Mouse (Mus musculus): ENCODE measurements around the gene Catsperz.

Catsperz gene

DNA sequence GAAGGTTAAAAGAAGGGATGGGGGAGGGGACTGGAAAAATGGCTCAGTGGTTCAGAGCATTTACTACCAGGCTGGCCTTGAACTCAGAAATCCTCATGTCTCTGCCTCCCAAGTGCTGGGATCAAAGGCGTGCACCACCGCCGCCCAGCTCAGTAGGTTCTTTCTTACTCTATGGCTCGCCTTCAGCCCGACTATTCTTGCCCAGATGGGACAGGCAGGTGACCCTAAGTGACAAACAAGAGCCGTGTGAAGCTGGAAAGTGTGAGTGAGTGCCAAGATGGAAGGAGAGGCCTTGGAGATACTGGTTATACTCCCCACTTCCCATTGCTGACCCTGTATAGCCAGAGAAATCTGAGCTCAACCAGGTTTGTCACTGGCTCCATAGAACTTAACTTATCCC is 18.5 kb upstream of the Catsperz start:
- no peak for DNase-seq (ENCODE audit: low spot score in 2 of 2)

DNA sequence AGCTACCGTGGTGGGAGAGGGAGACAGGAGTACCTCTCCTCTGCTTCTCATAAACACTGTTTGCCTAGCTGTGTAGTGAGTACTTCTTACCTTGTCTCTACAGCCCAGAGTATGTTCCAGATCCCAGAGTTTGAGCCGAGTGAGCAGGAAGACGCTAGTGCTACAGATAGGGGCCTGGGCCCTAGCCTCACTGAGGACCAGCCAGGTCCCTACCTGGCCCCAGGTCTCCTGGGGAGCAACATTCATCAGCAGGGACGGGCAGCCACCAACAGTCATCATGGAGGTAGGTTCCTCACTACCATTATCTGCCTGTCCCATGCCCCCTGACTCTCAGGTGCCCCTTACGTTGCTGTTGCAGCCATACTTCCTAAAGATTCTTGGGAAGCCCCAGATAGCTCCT is 17.6 kb upstream of the Catsperz start:
- no peak for DNase-seq (ENCODE audit: low spot score in 2 of 2)

DNA sequence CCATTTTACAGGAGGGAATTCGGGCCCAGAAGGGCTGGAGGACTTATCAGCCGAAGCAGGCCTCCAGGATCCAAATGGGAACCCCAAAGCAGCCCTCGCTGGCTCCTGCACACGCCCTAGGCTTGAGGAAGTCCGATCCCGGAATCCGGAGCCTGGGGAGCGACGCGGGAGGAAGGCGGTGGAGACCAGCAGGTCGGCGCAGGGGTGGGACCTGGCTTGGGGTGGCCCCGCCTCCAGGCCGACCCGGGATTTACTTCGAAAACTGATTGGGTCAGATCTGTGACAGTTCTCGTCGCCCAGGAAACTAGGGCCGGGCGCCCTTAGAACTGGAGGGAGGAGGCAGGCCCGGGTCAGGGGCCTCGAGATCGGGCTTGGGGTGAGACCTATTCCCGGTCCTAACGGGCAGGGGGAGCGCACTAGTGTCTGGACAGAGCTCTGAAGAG is 17.1 kb upstream of the Catsperz start, which contains the start of gene Gpr137:
Gene Gpr137 (minus strand): TSS at position 232 of the 443 bp plus-strand sequence.
- peak; percentile 85 to 87 for DNase-seq (ENCODE audit: low spot score in 2 of 2)

DNA sequence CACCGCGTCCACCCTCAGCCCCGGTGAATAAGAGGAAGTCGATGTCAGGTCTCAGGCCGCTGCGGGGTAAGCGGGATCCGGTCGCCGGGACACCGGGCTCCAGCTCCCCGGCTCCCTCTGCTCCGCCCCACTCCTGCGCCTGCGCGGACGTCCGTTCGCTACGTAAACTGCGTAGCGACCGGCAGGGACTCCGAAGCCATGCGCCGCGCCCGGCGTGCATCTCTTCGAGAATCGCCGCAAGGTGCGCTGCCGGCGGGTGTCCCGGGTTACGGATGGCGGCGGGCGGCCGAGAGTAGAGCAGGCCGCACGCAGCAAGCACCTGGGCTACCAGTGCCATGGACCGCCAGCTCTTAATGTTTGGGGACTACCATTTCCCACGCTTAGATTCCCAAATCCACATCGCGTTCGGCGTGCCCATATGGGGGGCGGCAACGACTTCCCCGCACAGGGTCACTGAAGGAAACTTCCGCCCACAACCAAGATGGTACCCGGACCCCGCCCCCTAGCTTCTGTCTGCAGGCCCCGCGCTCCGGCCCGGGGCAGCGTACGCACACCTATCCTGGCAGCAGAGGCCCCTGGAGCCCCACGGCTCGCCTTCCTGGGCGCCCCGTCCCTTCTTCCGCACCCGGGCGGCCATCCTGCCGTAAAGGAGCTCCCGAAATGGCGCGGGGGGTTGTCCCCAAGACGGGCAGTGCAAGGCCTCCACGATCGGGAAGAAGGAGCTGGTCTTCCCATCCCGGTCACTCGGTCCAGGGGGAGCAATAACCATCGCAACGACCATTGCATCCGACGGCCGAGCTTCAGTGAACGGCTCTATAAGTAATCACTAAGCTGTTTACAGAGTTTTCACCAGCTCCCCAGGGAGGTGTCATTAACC is 16.4 kb upstream of the Catsperz start, which contains the start of gene Bad:
Gene Bad (plus strand): TSS at position 490 of the 877 bp plus-strand sequence.
- peak; percentile 90 to 91 for DNase-seq (ENCODE audit: low spot score in 2 of 2)

DNA sequence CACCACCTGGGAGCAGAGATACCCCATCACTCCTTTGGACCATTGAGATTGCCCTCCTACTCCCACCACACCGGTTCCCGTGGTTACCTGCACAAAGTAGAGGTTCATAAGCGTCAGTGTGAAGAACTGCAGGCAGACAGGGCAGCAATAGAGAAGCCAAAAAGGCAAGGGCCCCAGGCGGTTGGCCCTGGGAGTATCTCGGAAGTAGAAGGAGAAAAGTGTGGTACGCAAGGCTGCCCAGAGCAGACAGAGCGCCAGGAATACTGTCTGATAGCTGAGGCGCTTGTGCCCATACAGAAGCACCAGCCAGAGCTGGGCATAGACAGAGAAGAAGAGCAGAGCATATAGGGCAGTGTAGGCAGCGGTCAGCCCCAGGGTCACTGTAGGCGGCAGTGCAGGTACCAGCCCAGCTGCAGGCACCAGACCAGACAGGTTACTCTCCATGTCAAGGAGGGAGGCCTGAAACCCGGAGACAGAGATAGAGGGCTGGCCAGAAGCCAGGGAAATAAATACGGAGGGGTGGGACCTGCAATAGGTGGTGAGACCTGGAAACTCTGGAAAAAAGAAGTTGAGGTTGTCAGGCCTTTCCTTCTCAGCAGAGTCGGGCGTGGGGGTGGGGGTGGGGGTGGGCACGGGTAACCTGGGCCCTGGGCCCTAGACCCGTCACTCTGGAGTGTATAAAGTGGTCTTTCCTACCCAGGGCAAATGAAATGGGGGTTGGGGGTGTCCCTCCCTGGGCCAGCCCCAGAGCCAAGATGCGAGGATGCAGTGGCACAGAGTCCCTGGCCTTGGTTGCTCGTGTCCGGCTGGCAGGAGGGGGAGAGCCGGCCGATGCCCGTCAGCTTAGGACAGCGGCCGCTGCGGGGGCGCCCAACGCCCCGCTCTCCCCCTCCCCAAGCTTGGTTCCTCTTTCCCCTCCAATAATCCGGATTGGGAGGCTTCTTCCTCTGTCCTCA is 15.5 kb upstream of the Catsperz start:
- DNase-seq (ENCODE audit: low spot score in 2 of 2), result no peak

DNA sequence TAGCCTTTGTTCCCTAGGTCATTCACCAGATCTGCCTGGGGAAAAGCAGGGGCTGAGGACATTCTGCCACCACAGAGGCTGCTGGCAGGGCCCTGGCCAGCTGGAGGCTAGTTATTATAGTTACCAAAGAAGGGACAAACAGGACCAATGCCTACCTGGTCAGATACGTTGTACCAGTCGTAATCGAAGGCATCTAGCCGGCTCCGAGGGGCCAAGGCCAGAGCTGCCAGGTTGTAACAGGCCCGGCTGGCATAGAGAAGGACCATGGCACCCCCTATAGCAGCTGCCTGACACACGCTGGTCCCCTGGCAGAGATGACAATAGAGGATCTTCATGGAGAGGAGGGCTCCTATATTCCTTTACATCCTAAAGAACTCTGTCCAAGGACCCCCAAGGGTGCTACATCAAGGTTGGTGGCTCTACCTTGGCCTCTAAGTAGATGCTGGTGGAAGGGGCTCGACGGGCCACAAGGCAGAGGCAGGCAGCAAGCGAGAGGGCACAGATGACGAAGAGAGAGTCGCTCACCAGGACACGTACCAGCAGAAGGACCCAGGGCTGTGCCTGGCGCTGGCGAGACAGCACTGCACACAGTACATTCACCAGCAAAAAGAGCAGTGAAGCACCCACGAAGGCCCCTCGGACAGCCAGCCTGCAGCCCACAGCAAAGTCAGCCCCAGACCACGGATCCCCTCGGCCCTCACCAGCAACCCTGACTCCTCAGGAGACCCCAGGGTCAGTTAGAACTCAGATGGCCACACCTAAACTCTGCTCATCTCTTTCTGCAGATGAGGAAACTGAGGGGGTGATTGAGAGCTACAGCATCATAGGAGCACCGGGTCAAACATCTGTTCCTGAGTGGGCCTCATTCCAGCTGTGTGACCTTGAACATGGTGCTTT is 14.2 kb upstream of the Catsperz start:
- DNase-seq (ENCODE audit: low spot score in 2 of 2), result no peak

DNA sequence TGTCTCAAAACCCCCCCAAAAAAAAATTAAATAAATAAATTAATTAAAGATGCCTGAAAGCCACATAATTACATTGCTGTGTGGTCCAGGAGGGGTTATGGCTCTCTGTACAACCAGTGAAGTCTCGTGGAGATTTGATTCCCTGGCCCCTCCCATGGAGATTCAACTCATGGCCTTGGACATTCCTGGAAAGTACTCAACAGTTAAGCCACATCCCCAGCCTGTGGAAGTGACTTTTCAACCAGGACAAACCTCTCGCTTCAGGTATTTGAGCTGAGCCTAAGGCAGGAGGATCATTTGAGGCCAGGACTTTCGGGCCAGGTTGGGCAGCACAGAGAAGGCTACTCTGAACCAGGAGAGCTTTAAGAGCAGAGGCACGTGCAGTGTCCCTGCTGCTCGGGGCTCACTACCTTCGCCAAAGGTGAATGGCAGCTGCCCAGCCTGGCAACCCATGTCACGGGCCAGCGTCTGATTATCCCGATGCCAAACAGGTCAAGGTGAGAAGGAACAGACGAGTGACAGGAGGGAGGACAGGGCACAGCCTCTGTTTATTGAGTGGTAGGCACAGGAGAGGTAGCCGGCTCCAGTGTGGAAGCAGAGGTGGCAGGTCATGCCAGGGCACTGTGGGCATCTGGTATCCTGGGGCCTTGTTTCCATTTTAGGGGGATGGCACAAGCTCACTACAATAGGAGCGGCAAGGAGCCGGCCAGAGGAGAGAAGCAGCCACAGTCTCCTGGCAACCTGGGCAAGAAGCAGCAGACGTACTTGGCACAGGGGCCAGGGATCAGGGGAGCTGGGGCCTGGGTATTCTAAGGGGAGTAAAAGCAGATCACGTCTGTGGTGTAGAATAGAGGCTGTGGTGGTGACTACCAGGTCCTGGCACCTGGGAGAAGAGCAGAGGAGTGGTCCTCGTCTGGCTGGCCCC is 12.6 kb upstream of the Catsperz start:
- DNase-seq (ENCODE audit: low spot score in 2 of 2), result no peak

DNA sequence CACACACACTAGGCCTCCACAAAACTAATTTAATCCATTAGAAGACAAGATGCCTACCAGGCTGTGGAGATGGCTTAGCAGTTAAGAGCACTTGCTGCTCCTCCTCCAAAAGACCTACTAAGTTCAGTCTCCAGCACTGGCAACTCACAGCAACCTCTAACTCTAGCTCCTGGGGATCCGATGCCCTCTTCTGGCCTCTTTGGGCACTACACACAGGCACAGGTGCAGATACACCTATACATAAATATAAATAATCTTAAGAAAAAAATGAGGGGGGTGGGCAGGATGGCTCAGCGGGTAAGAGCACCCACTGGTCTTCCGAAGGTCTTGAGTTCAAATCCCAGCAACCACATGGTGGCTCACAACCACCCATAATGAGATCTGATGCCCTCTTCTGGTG is 11.1 kb upstream of the Catsperz start:
- DNase-seq (ENCODE audit: low spot score in 2 of 2), result peak in 1 of 2 experiments; percentile 53

DNA sequence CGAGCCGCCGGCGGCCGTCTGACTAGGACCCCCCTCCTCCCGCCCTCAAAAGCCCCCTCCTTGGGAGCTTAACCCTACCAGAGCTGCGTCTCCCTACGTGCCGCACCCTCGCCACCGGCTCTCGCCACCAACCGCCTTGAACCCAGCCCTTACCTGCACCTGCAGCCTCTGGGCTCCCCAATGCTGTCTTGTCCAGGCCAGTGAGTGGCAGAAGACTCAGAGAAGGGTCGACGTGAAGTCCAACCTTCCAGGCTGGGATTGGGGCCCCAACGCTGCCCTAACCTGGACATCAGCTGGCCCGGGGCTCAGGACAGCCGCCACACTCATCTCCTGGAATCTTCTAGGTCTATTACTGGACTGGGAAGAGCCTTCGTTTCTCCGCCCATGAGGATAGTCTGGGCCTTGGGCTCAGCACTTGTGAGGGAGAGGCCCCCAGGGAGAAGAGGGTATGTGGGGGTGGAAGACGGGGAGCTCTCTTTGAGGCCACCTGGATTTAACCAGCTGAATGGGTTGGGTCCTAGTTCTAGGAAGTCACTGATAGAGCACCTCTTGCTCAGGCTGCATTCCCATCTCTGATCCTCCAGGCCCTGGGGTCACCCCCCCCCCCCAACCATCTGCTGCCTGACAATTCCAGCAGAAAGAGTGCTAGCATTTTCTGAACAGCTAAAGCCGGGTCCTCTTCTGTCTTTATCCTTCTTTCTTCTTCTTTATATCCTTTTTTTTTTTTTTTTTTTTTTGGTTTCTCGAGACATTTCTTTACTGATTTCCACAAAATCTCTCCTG is 9.2 kb upstream of the Catsperz start, which contains the start of gene Kcnk4:
Gene Kcnk4 (minus strand): TSS at position 321 of the 783 bp plus-strand sequence.
- DNase-seq (ENCODE audit: low spot score in 2 of 2), result no peak

DNA sequence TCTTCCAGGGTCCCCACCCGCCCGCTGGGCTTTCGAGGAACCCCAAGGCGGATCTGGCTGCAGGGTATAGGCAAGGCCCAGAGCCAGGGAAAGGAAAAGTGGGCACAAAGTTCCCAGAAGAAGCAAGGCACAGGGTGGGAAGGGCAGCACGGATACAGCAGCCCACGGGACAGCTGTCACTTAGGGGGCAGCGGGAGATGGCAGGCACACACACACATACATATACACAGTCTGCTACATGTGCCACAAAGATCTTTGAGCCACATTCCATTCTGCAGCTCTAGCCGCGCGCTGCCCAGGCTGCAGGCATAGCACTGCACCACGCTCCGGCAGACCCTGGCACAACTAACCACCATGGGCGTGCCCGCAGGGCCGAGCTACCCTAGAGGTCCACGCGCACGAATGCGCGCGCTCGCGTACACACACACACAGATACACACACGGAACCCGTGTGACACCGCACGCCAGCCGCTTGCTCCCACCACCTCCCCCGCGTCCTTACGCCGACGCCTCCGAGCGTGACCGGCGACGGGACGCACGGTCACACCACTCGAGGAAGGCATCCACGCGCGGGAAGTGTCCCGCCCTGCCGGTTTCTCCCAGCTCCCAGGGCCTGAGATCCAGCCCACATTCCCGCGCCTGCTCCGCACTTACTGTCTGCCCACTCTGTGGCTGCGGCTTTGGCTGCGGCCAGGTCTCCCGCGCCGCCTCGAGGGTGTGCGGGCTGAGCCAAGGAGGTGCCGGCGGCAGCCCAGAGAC is 8.4 kb upstream of the Catsperz start:
- DNase-seq (ENCODE audit: low spot score in 2 of 2), result peak in 1 of 2 experiments; percentile 32

DNA sequence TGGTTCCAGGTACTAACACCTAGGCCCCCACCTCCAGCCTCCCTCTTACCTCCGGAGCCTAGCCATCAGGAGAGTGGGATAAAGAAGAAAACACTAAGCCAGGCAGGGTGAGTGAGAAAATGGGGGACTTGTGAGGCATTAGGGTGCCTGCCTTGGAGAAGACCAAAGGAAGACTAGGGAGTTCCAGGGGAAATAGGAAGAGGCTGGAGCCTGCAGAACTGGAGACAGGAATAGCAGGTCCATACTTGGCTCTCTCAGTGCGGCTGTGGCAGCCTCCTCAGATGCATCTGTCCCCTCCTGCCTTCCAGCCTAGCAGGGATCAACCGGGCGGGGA is 7.9 kb upstream of the Catsperz start:
- DNase-seq (ENCODE audit: low spot score in 2 of 2), result no peak

DNA sequence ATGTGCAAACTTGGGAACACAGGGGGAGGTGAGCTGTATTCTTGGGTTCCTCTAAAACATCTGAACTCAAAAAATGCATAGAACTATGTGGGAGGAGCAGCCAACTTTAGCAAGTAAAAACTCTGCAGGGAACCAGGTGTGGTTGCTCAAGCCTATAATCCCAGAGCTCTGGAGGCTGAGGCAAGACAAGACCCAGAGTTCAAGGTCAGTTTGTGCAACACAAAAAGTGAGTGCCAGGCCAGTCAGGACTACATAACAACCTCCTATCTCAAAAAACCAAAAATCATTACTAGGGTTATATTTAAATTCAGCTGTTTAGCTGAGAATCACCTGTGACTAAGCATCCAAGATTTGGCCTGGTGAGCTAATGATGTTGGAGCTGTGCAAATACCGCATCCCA is 6.8 kb upstream of the Catsperz start:
- no peak for DNase-seq (ENCODE audit: low spot score in 2 of 2)

DNA sequence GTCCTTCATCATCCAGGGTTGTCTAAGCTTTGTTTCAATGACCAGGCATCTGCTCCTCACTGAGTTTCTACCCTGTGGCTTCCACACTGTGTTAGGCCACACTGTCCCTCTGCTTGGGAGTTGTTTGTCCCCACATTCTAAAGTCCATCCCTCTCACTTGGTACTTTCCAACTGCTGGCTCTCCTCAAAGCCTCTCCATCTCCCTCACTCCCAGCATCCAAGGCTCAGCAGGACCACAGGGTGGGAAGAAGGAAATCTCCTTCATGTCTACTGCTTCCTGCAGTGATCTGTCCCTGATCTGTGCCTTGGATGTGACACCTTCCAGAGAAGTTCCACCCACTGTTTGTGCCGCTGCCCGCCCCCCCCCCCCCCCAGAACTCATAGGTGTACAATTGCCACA is 5.8 kb upstream of the Catsperz start:
- DNase-seq (ENCODE audit: low spot score in 2 of 2), result no peak

DNA sequence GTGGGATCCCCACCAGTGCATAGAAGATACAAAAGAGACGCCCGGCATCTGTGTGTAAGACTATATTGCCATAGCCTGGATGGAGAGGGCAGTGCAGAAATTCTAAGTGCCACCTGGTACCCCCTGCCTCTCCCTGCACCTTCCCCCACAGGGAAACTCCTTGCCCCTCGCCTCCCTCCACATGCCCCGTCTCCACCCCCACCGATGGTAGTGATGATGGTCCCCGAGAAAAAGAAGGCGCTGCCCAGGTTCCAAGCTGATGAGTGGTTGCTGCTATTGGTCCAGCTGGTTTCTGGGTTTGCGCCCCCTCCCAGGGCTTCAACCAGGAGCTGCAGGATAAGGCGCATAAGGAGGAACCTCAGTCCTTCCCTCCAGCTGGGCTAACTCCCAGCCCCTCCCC is 2.9 kb upstream of the Catsperz start:
- no peak for DNase-seq (ENCODE audit: low spot score in 2 of 2)

DNA sequence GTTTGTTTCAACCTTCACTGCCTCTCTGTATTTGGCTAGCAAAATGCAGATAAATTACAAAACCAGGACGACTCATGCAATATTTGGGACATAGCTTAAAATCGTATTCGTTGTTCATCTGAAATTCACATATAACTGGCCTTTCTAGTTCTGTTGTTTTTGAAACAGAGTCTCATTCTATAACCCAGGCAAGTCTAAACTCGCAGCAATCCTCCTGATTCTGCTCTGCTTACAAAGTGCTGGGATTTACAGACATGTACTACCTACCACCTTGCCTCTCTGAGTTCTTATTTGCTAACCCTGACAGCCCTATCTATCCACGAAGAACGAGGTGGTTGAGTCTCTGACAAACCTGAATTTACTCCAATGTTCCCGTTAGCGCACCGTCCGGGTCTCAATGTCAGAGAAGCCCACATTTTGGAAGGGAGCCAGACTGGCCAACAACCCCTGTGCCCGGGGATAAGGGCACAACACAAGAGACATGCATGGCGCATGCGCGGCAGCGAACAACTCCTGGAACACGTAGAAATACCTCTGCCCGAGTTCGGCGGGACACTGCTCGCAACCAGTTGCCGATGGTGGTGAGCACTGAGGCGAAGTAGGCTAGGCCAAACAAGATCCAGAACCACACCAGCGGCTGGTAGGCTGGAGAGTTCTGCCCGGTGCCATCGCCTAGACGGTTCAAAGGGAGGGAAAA is 1.5 kb upstream of the Catsperz start:
- DNase-seq (ENCODE audit: low spot score in 2 of 2), result peak in 1 of 2 experiments; percentile 34

DNA sequence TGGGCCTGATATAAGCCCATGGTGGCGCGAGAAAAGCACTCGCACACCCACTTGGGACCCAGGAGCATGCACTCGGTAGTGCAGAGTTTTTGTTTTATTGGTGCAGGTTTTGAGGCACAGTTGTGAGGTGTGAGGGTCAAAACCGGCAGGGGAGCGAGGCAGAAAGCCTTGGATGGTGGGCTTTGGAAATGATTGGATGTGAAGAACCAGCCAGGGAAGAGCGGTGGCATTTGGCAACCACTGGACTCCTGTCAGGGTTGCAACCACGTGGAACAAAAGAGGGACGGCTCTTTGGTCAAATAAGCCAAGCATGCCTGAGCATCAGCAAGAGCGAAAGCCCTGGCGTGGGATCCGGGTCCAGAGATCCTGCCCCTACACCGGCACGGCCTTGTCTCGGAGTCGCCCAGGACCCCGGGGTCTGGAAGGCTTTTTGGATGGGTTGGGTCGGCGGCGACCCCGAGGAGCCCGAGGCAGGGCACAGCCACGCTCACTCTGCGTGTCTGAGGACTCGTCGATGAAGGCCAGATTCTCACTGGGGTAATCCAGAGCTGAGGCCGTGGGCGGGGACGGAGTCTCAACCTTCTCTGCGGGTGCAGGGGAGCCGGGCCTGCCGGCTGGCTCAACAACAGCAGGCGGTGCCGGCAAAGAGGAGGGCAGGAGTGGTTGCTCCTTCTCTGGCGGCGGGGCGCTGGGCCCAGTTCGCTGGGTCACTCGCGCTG is 590 bp upstream of the Catsperz start:
- no peak for DNase-seq (ENCODE audit: low spot score in 2 of 2)

Measured in natural killer cell, adult 2 months (primary cell).